Mouse (Mus musculus) C2C12 (cell line): Measurements from ENCODE around the gene Eml2. TPM values are rescaled to one million over a fixed set of nuclear protein-coding genes. Genes with fewer than 3 reads are reported as not detected.

Experiments used
- H3K27me3 ChIP-seq: one replicate; pipeline ENCODE4 v1.6.1; 2011; ENCODE audit not compliant: control insufficient read depth, insufficient read depth, insufficient read length
- H3K36me3 ChIP-seq: one replicate; pipeline ENCODE4 v1.6.1; 2011; ENCODE audit not compliant: control insufficient read depth, insufficient read depth
- H3K4me3 ChIP-seq: one replicate; pipeline ENCODE4 v1.5.1; 2011; ENCODE audit warnings: mild to moderate bottlenecking, control low read depth; ENCODE audit not compliant: poor library complexity, insufficient read depth, severe bottlenecking
- H3K79me2 ChIP-seq: one replicate; pipeline ENCODE4 v1.6.1; 2011; ENCODE audit not compliant: control insufficient read depth, insufficient read depth
- H3K79me3 ChIP-seq: one replicate; pipeline ENCODE4 v1.6.1; 2011; ENCODE audit warnings: low read depth, control low read depth
- H3ac ChIP-seq: one replicate; pipeline ENCODE3; 2011; ENCODE audit warnings: low read depth; ENCODE audit not compliant: control insufficient read depth, insufficient read length
- CEBPB ChIP-seq: IDR thresholded peaks from one replicate; pipeline ENCODE4 v1.6.1; 2011; ENCODE audit warnings: low read depth, mild to moderate bottlenecking, control low read depth, moderate library complexity
- CTCF ChIP-seq: IDR thresholded peaks from one replicate; pipeline ENCODE4 v1.5.1; 2011; ENCODE audit not compliant: control insufficient read depth, insufficient read depth, insufficient read length
- FOSL1 ChIP-seq: IDR thresholded peaks from one replicate; pipeline ENCODE4 v1.8.0; 2011; ENCODE audit warnings: mild to moderate bottlenecking, low read length; ENCODE audit not compliant: poor library complexity, insufficient read depth, severe bottlenecking
- MAX ChIP-seq: IDR thresholded peaks from one replicate; pipeline ENCODE4 v1.6.1; 2011; ENCODE audit warnings: mild to moderate bottlenecking, control low read depth
- MYOD1 ChIP-seq: IDR thresholded peaks from one replicate; pipeline ENCODE4 v1.6.1; 2011; ENCODE audit warnings: low read depth; ENCODE audit not compliant: control insufficient read depth, insufficient read length
- MYOG ChIP-seq: IDR thresholded peaks from one replicate; pipeline ENCODE4 v1.6.1; 2011; ENCODE audit not compliant: control insufficient read depth, insufficient read length; ENCODE audit errors: extremely low read depth
- USF1 ChIP-seq: IDR thresholded peaks from one replicate; pipeline ENCODE4 v1.6.1; 2011; ENCODE audit warnings: low read depth, mild to moderate bottlenecking, control low read depth, moderate library complexity
- polyA plus RNA-seq: library from polyadenylated mRNA; unstranded; fragments of >200 nt; fragmentation: generic; extraction: Trizol; gene quantifications from one replicate; pipeline ENCODE4 v1.2.1, GENCODE M21; 2012; ENCODE audit warnings: missing spikeins

The Eml2 gene
- polyA plus RNA-seq, 1 experiment = 16.4 TPM

GRCm38 (mm10) chr7:19217492-19217891 is 41.3 kb downstream of the Eml2 start:
- Histone ChIP-seq H3K79me2 (no peaks in the 10 kb centered on the region), H3K36me3 (no peaks in the 10 kb centered on the region), H3K4me3 (no peak overlapping the region), H3K79me3 (no peaks in the 10 kb centered on the region), H3ac (no peak overlapping the region), H3K27me3 (peaks cover 17% of the 10 kb centered on the region)
- no peak for TF ChIP-seq MAX
- no peak for TF ChIP-seq MYOD1
- TF ChIP-seq CEBPB = no peak
- TF ChIP-seq CTCF = no peak
- TF ChIP-seq MYOG = no peak
- no peak for TF ChIP-seq FOSL1
- TF ChIP-seq USF1 = no peak

DNA sequence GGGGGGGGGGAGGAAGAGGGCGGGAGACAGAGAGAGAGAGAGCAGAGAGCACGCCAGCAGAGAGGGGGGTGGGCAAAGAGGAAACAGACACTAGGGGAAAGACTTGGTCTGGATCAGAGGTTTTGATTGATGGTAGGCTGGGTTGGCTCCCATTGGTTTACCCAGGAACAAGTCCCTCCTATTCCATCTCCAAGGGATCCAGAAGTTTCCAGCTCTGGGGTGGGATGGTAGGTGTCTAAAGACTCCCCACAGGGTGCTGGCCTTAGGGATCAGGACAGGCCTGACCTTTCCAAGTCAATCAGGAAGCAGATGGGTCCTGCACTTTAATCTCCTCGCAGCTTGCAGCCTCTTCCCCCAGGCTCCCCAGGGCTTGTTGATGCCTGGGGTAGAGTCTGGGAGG is 41.7 kb downstream of the Eml2 start:
- Histone ChIP-seq H3K79me2 (no peaks in the 10 kb centered on the region), H3K27me3 (peaks cover 13% of the 10 kb centered on the region), H3K79me3 (no peaks in the 10 kb centered on the region), H3ac (no peak overlapping the region), H3K4me3 (no peak overlapping the region), H3K36me3 (no peaks in the 10 kb centered on the region)
- no peak for TF ChIP-seq MYOD1
- no peak for TF ChIP-seq USF1
- TF ChIP-seq MYOG = no peak
- no peak for TF ChIP-seq MAX

- Histone ChIP-seq H3K36me3 (no peaks in the 10 kb centered on the region), H3K4me3 (no peak overlapping the region), H3K27me3 (peaks cover 6% of the 10 kb centered on the region), H3ac (no peak overlapping the region), H3K79me3 (no peaks in the 10 kb centered on the region), H3K79me2 (no peaks in the 10 kb centered on the region)
- TF ChIP-seq MYOD1 (no peak), USF1 (no peak), MYOG (no peak), CTCF (no peak), MAX (no peak)
These were observed 43.8 kb downstream of the Eml2 start for GRCm38 (mm10) chr7:19220061-19220460.

GRCm38 (mm10) chr7:19222189-19222588 is 46.0 kb downstream of the Eml2 start:
- no peak overlapping the region for H3K4me3 ChIP-seq
- H3K79me2 ChIP-seq = no peaks in the 10 kb centered on the region
- H3K79me3 ChIP-seq = peaks cover 2% of the 10 kb centered on the region
- no peaks in the 10 kb centered on the region for H3K27me3 ChIP-seq
- H3K36me3 ChIP-seq = no peaks in the 10 kb centered on the region
- TF ChIP-seq CTCF (no peak), CEBPB (no peak), USF1 (no peak), MYOG (no peak), FOSL1 (no peak)
- no peak overlapping the region for H3ac ChIP-seq

DNA sequence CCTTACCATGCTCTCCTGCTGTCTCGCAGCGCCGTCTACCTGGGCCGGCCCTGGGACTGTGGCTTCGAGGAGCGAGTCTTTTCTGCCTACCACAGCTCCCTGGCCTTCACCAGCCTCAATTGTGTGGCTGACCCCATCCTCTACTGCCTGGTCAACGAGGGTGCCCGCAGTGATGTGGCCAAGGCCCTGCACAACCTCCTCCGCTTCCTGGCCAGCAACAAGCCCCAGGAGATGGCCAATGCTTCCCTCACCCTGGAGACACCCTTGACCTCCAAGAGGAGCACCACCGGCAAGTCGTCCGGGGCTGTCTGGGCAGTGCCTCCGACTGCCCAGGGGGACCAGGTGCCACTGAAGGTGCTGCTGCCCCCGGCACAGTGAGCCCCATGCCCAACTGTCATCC is 46.7 kb downstream of the Eml2 start:
- Histone ChIP-seq H3K79me2 (no peaks in the 10 kb centered on the region), H3K79me3 (peaks cover 2% of the 10 kb centered on the region), H3K27me3 (no peaks in the 10 kb centered on the region), H3K4me3 (no peak overlapping the region), H3ac (no peak overlapping the region), H3K36me3 (no peaks in the 10 kb centered on the region)
- TF ChIP-seq MAX = no peak
- TF ChIP-seq CTCF = no peak
- no peak for TF ChIP-seq FOSL1
- no peak for TF ChIP-seq MYOD1
- no peak for TF ChIP-seq CEBPB
- no peak for TF ChIP-seq MYOG
- no peak for TF ChIP-seq USF1

GRCm38 (mm10) chr7:19224933-19225332 is 48.7 kb downstream of the Eml2 start:
- TF ChIP-seq USF1 (no peak), MYOG (no peak), MAX (no peak), FOSL1 (no peak), MYOD1 (no peak), CTCF (no peak), CEBPB (no peak)
- Histone ChIP-seq H3K27me3 (no peaks in the 10 kb centered on the region), H3ac (no peak overlapping the region), H3K79me3 (peaks cover 10% of the 10 kb centered on the region), H3K4me3 (no peak overlapping the region), H3K79me2 (peaks cover 12% of the 10 kb centered on the region), H3K36me3 (no peaks in the 10 kb centered on the region)
